Mouse (Mus musculus) embryonic facial prominence, embryonic 14.5 days (tissue): ENCODE data around the gene Hinfp. TPM values are rescaled to one million over a fixed set of nuclear protein-coding genes. Genes with fewer than 3 reads are reported as not detected.
"Not testable (repeated sequence)": the region's sequence is repeated elsewhere in the genome, so short reads cannot be mapped to it uniquely, and the experiment has no call there.

Source experiments
- ATAC-seq: fragments of 200-750 bp; cut with Nextera tagmentation; 2 replicates; pipeline ENCODE4 v1.8.0; 2017; ENCODE audit warnings: low read depth, moderate number of reproducible peaks, moderate TSS enrichment
- DNase-seq: peaks from one replicate; pipeline ENCODE4 v3.0.0-alpha.2; 2015; ENCODE audit warnings: low spot score
- H3K27ac ChIP-seq: fragments of 300-500 bp; sonication (generic); replicated peaks from 2 replicates; pipeline ENCODE4 v1.5.1; 2014; ENCODE audit warnings: low read depth, mild to moderate bottlenecking, low read length, moderate library complexity
- H3K27me3 ChIP-seq: fragments of 300-500 bp; sonication (generic); replicated peaks from 2 replicates; pipeline ENCODE4 v1.6.1; 2014; ENCODE audit warnings: low read length; ENCODE audit not compliant: control insufficient read depth, insufficient read depth
- H3K36me3 ChIP-seq: fragments of 300-500 bp; sonication (generic); 2 replicates; pipeline ENCODE4 v1.6.1; 2014; ENCODE audit warnings: low read length, mixed read lengths; ENCODE audit not compliant: control insufficient read depth, insufficient read depth
- H3K4me1 ChIP-seq: fragments of 300-500 bp; sonication (generic); 2 replicates; pipeline ENCODE4 v1.6.1; 2014; ENCODE audit warnings: antibody characterized with exemption, low read length; ENCODE audit not compliant: control insufficient read depth, insufficient read depth
- H3K4me2 ChIP-seq: fragments of 300-500 bp; sonication (generic); 2 replicates; pipeline ENCODE4 v1.6.1; 2014; ENCODE audit warnings: low read depth, mild to moderate bottlenecking, low read length, moderate library complexity, mixed read lengths
- H3K4me3 ChIP-seq: fragments of 300-500 bp; sonication (generic); 2 replicates; pipeline ENCODE4 v1.5.1; 2014; ENCODE audit warnings: low read depth, mild to moderate bottlenecking, low read length
- H3K9ac ChIP-seq: fragments of 300-500 bp; sonication (generic); 2 replicates; pipeline ENCODE4 v1.6.1; 2014; ENCODE audit warnings: low read depth, mild to moderate bottlenecking, low read length, moderate library complexity, mixed read lengths
- H3K9me3 ChIP-seq: fragments of 300-500 bp; sonication (generic); 2 replicates; pipeline ENCODE4 v1.6.1; 2016; ENCODE audit warnings: low read length; ENCODE audit not compliant: control insufficient read depth
- WGBS: fragments of 180-500 bp; shearing (Covaris S2); extraction: QIAGEN DNeasy Blood & Tissue Kit; methylation state at CpG from one replicate; pipeline ENCODE4 v1.1.7; 2014; 5-methylcytosine and 5-hydroxymethylcytosine counted together
- polyA plus RNA-seq: library from polyadenylated mRNA; unstranded; fragments of >200 nt; fragmentation: Nextera tagmentation; extraction: Ambion mirVana; gene quantifications from 2 replicates; pipeline ENCODE4 v1.2.1, GENCODE M21; 2014

Hinfp gene
- polyA plus RNA-seq, 1 experiment from 2014 or later = 15.6 TPM

DNA sequence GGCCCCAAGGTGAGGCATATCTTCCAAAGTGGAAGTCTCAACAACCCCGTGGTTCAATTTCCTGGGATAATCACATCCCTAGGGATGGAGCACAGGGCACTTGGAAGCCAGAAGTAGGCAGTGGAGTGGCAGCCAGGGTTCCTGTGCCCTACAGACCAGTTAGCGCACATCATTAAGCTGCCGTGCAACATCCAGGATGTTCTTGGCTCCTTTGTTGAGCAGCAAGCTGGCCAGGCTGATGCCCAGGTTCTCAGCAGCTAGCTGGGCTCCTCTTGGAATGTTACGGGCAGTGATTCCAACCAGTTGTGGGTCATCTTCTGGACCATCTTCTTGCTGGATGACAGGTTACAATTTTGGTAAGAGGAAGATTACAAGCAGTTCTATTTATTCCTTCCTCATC, 31.0 kb upstream of the Hinfp start:
- not testable (repeated sequence) for DNase-seq
- peaks cover 61% of the 10 kb centered on the region for H3K36me3 ChIP-seq
- WGBS = 29% methylated on average over 4 of the region's 4 CpGs

DNA sequence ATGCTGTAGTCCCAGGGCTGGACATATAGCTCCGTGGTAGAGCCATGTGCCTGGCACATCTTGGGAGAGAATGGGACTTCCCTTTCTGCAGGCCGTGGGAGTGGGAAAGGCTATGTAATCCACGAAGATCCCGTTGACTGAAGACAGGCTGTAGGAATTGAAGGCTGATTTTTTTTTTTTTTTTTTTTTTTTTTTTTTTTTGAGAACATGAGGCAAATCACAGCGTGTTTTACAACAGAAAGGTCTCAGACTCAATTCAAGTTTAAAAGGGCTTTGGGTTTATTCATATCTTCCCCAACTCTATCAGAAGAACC, 30.6 kb upstream of the Hinfp start:
- Histone ChIP-seq H3K27me3 (no peaks in the 10 kb centered on the region), H3K4me2 (peak overlapping the region; percentile 85), H3K36me3 (peaks cover 61% of the 10 kb centered on the region), H3K4me3 (peak overlapping the region; percentile 90), H3K4me1 (peaks cover 12% of the 10 kb centered on the region), H3K9me3 (no peaks in the 10 kb centered on the region), H3K9ac (peak overlapping the region; percentile 96), H3K27ac (peak overlapping the region; percentile 94)
- WGBS = under 1% methylated on average over 5 of the region's 5 CpGs
- ATAC-seq (no peak), DNase-seq (no peak)

More for the DNA sequence above, 31.0 kb upstream of the Hinfp start:
- not testable (repeated sequence) for H3K27me3 ChIP-seq, H3K9me3 ChIP-seq, ATAC-seq, H3K27ac ChIP-seq
- peak overlapping the region; percentile 54 for H3K9ac ChIP-seq
- H3K4me3 ChIP-seq = peak overlapping the region; percentile 90
- H3K4me1 ChIP-seq = peaks cover 12% of the 10 kb centered on the region
- peak overlapping the region; percentile 85 for H3K4me2 ChIP-seq

DNA sequence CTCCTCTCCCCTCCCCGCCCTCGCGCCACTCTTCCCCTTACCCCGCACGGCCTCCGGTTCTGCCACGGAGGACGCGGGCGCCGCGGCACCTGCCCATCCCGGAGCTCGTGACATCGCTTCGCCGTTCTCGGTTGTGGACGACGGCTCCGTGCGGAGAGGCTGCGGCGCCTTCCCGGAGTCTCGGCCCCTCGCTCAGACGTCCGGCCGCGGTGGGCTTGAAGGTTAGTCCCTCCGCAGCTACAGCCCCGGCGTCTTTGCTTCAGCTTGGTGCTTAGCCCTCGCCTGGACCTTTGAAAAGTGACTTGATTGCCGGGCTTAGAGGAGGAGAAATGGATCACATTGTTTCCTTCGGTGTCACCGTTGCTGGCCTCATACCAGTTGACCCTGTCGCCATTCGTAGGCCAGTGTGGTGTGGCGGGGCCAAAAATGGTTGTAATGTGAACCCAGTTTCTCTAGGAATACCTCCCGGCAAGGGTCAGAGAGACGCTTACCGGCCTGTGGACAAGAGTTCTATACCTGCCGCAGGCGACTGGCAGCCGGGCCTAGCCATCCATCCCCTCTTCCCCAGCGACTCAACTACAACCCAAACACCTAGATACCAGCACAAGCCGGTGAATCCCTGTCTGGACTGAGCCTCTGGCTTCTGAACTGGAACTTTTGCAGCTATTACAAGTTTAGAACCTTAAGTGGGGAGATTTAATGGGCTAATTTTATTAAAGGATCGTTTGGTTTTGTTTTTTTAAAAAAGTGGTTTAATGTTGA, 30.0 kb upstream of the Hinfp start:
- Histone ChIP-seq H3K27me3 (no peaks in the 10 kb centered on the region), H3K4me3 (peak overlapping the region; percentile 90), H3K9ac (peak overlapping the region; percentile 96), H3K27ac (peak overlapping the region; percentile 94), H3K4me2 (peak overlapping the region; percentile 85), H3K36me3 (peaks cover 63% of the 10 kb centered on the region), H3K9me3 (no peaks in the 10 kb centered on the region), H3K4me1 (peaks cover 12% of the 10 kb centered on the region)
- no peak; the same call in 1 of the 2 replicates for ATAC-seq
- peak; percentile 22 for DNase-seq
- under 1% methylated on average over 38 of the region's 50 CpGs for WGBS

DNA sequence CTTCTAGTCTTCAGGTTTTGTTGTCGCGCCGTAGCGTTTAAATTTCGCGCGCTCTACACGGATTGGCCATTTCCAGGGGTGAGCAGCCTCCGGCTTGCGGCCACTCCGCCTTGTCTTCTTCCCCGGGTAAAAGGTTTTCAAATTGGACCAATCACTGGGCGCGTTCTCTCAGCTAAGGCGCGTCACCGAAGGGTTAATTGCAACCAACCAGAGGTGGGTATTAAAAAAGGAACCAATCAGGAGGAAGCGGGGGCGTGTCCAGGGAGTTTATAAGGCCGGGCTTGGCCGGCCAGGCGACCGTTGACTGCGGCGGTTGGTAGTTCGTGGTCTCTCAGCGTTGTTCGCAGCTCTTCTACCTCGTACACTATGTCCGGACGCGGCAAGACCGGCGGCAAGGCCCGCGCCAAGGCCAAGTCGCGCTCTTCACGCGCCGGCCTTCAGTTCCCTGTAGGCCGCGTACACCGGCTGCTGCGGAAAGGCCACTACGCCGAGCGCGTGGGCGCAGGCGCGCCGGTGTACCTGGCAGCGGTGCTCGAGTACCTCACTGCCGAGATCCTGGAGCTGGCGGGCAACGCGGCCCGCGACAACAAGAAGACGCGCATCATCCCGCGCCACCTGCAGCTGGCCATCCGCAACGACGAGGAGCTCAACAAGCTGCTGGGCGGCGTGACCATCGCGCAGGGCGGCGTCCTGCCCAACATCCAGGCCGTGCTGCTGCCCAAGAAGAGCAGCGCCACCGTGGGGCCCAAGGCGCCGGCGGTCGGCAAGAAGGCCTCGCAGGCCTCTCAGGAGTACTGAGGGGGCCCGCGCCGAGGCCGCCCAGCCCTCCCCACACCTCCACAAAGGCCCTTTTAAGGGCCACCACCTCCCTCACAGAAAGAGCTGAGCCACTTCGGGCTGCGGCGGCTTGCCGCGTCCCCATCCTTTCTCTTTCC, 29.2 kb upstream of the Hinfp start, which contains the start of gene H2afx:
H2afx (plus strand) TSS at position 299 of the 935 bp plus-strand sequence.
- Histone ChIP-seq H3K4me2 (peak within 1 kb of the TSS; percentile 85), H3K36me3 (peaks cover 70% of the 10 kb centered on the region), H3K9ac (peak within 1 kb of the TSS; percentile 96), H3K4me1 (peaks cover 12% of the 10 kb centered on the region), H3K27ac (peak within 1 kb of the TSS; percentile 94), H3K9me3 (no peaks in the 10 kb centered on the region), H3K27me3 (no peaks in the 10 kb centered on the region), H3K4me3 (peak within 1 kb of the TSS; percentile 90)
- ATAC-seq (peak; percentile 95), DNase-seq (peak; percentile 100)
- WGBS = under 1% methylated on average over 55 of the region's 91 CpGs

DNA sequence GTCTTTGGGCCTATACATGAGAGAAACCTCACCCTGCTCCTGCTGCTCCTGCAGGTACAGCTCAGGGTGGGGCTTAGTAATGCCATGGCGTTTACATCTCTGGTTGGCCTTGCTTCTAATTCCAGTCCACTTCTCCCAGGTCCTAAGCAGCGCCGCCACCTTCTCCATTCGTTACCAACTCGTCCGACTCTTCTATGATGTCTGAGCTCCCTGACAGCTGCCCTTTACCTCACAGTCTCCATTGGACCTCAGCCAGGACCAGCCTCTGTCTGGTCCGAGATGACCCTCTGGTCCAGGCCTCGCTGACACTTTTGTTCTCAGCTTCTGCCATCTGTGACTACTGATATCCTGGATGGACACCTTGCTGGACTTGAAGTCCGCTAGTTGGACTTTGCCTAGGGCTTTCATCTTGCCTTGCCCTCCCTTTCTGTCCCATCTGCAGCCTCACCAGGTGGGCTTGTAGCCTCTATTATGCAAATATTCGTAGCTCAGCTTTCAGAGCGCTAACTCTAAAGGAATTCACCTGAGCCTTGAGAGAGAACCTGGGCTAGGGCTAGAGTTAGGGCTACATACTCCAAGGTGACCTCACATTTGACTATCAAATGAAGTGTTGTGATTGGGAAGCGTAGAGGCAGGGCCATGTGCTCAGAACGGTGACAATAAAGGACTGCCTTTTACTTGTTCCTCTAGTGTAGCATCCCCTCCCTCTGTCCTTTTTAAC, 27.6 kb upstream of the Hinfp start:
- 95% methylated on average over 13 of the region's 13 CpGs for WGBS
- peaks cover 72% of the 10 kb centered on the region for H3K36me3 ChIP-seq
- no peak for DNase-seq
- H3K4me2 ChIP-seq = no peak overlapping the region
- H3K9me3 ChIP-seq = no peaks in the 10 kb centered on the region
- no peak overlapping the region for H3K4me3 ChIP-seq
- H3K27ac ChIP-seq = no peak overlapping the region
- no peak overlapping the region for H3K9ac ChIP-seq
- no peak for ATAC-seq
- H3K27me3 ChIP-seq = no peaks in the 10 kb centered on the region
- H3K4me1 ChIP-seq = peaks cover 13% of the 10 kb centered on the region

DNA sequence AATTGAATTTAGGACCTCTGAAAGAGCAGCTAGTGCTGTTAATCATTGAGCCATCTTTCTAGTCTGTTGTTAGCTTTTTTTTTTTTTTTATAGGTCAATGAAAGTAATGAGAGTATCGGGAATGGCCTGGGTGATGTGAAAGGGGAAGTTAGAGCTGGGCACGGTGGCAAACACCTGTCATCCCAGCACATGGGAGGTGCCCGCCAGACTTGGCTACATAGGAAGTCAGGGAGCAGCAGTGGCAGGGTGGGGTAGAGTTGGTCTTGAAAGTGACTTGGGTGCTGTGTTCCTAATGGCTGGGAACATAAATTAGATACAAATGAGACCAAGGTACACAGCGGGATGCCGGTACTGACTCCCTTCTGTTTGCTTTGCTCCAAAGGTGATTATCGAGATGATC, 25.3 kb upstream of the Hinfp start:
- Histone ChIP-seq H3K4me2 (no peak overlapping the region), H3K4me3 (no peak overlapping the region), H3K36me3 (peaks cover 55% of the 10 kb centered on the region), H3K27ac (no peak overlapping the region), H3K9ac (no peak overlapping the region), H3K9me3 (no peaks in the 10 kb centered on the region), H3K4me1 (peaks cover 10% of the 10 kb centered on the region; the same call in 1 of the 2 replicates), H3K27me3 (no peaks in the 10 kb centered on the region)
- no peak for ATAC-seq
- DNase-seq = no peak
- 96% methylated on average over 6 of the region's 6 CpGs for WGBS

DNA sequence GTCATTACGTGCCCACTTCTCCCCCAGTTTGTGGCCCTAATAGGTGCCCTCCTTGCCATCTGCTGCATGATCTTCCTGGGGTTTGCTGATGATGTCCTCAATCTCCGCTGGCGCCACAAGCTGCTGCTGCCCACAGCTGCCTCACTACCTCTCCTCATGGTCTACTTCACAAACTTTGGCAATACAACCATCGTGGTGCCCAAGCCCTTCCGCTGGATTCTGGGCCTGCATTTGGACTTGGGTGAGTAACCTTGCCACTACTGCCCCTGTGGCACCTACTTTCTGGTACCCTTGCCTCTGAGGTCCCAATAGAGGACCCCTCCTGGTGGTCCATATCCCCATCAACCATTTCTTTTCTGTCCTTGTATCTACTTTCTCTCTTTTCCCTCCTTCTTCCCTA, 22.5 kb upstream of the Hinfp start:
- H3K27me3 ChIP-seq = no peaks in the 10 kb centered on the region
- H3K9ac ChIP-seq = peak overlapping the region; percentile 88
- WGBS = 87% methylated on average over 5 of the region's 5 CpGs
- DNase-seq (no peak), ATAC-seq (no peak)
- H3K9me3 ChIP-seq = no peaks in the 10 kb centered on the region
- peak overlapping the region; percentile 67 for H3K4me3 ChIP-seq
- peak overlapping the region; percentile 84 for H3K4me2 ChIP-seq
- H3K4me1 ChIP-seq = peaks cover 10% of the 10 kb centered on the region; the same call in 1 of the 2 replicates
- H3K36me3 ChIP-seq = peaks cover 44% of the 10 kb centered on the region
- 0 out of 2 replicates have a peak overlapping the region, but pooled peaks have one; percentile 81 for H3K27ac ChIP-seq
